Mouse (Mus musculus) neutrophil, adult 5-6 weeks (primary cell): ENCODE results near the gene Itpr1. TPM values are rescaled to one million over a fixed set of nuclear protein-coding genes. Genes with fewer than 3 reads are reported as not detected.

Experiments
- ATAC-seq: fragments of 151-379, 151-347 bp; 2 replicates; pipeline ENCODE4 v1.8.0; 2017; ENCODE audit warnings: mild to moderate bottlenecking, moderate TSS enrichment; ENCODE audit not compliant: insufficient number of reproducible peaks, poor library complexity, low FRiP score, severe bottlenecking; ENCODE audit errors: extremely low read depth
- total RNA-seq: library from RNA; stranded (forward); fragments of 200-1000 nt; gene quantifications from 2 replicates; pipeline ENCODE4 v1.2.3, GENCODE M21; 2017

The Itpr1 gene
- total RNA-seq, 1 experiment from 2014 or later = 223 TPM

DNA sequence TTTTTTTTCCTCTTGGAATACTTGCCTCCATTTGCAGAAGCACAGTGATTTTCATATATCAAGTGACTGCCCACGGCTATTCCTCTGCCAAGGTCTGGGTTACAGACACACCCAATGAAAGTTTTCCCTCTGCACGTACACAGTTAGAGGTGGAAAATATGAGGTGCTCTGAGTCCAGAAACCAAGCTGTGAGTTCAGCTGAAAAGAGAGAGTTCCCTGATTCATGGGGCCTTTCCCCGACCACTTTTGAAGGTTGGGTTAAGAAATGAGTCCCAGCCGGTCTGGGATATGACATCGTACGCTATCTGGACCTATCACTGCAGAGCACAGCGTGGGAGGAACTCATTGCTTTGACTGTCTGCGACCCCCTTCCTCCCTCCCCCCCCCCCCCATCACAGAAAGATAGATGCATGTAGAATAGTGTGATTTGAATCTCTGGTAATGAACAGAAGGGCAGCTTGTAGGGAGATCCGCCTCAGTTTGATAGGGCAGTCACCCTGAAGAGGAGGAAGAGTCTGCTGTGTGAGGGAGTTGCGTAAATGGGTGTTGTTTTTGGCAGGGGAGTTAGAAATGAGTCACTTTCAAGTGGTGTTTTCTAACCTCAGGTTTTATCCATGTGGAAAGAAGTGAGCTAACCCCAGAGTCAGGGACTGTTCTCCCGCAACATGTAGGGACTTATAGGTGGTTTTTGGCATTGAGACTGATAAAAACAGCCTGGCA, 235.3 kb downstream of the Itpr1 start:
- ATAC-seq = peak; percentile 64; the same call in 1 of the 2 replicates

DNA sequence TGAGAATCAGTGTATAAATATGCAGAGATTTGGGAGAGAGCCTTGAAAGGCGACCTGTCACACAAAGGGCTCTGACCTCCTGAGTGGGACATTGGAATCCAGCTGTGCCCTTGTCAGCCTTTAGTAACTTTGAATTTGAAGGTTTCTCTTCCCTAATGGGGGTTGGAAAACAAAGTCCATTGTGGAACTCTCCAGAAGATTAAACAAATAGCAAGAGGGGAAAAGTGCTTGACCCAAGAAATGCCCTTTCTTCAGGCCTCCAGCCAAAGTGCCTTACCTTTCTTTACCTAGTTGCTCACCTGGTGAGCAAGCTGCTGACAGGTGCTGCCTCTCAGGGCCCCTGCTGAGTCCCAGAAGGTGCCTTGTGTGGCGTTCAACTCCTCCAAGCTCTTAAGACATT, 236.0 kb downstream of the Itpr1 start:
- ATAC-seq = no peak

DNA sequence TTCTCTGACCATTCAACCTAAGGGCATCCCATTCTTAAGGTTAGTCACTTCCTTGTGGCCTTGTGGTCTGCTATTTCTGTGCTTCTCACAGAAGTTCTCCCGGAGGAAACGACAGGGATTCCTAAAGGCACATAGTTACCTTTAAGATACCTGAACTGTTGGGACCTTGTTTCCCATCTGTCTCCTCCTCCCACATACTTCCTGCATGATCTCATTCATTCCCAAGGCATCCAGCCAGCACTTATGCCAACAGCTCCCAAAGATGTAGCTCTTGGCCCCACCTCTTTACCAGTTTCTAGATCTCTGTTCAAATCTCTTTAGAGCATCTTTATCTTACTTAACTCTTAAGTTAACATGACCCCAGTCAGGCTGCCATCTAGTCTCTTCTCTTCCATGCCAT, 238.6 kb downstream of the Itpr1 start:
- no peak for ATAC-seq

DNA sequence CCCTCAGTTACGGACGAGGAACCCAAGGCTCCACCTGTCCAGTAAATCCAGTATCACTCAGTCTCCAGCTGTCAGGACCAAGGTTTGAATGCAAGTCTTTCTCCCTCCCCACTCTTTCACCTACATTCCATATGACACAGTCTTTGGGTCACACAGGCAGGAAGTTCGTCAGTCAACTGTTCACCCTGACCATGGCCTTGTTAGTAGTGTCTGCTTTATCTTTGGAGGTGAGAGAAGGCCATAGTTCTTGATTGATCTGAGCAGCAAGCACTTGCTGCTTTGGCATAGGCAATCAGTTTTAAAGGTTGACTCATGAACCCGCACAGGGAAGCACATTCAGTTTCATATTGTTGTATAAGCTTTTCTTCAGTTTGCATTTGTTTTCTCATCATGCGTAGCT, 240.7 kb downstream of the Itpr1 start:
- no peak for ATAC-seq

DNA sequence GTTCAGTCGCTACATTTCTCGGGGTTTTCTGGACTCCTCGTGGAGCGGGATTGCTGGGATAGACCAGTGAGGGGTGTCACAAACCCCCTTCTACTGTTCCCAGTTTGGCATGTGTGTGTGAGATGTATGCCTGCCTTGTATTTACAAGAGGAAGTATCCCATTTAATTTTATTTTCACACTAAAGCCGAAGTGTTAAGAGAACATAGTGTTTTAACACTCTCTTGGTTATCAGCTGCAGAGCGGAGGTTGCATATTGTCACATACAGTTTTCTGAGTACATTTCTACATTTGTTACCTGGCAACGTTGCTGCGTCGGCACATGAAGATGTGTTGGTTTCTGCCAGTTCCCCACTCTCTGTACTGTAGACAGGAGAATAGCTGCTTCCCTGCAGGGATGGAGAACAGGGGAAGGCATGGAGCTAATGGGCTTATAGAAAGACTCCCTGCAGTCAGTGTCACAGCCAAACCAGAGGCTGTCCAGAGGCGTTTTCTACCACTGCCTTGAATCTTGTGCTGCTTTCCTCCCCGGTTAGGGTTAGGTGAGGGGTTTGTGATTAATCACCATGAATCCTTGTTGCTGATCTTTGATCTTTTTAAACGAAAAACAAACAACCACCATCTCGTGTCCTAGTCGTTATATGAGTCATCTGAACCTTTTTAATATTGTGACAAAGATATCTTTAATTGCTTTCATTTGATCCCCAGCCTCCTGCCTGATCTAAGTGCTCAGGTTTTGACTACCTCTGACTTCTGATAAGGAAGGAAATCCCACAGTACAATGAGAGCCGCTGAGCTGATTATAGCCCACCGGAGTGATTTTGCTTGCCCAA, 241.4 kb downstream of the Itpr1 start:
- ATAC-seq = no peak

DNA sequence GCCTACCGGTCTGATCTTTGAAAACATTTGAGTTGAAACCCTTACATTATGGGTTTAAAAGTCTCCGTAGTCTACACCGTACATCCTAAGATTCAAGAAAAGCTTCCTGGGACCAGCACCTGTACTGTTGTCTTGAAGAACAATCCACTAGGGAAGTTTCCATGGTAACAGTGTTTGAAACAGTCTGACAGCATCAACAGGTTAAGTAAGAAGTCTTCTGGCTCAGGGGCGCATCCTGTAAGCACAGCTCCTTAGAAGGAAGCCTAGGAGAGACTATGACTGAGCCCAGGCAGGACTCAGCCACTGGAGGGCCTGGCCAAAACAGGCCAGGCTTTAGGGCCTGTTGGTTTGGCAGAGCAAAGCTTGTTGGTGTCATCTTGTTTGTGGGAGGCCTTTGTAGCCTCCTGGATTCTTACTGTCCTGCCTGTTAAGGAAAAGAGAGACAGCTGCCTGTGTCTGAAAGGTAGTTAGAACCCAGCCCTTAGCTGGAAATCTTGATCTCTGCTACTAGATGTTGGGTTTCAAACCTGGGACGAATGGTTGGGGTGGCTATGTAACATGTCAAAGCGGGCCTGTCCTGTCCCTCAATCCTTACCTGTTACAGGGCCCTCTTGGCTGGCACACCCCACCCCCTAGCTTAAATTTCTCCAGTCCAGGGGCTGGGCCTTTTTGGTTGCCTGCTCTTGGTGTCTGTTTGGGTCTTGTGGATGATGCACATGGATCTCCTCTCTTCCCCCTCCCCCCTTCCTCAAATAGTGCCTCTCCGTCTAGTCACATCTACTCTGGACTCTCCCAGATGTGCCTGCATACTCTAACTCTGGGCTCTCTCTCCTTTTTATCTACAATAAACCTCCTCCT, 242.3 kb downstream of the Itpr1 start:
- ATAC-seq = no peak

DNA sequence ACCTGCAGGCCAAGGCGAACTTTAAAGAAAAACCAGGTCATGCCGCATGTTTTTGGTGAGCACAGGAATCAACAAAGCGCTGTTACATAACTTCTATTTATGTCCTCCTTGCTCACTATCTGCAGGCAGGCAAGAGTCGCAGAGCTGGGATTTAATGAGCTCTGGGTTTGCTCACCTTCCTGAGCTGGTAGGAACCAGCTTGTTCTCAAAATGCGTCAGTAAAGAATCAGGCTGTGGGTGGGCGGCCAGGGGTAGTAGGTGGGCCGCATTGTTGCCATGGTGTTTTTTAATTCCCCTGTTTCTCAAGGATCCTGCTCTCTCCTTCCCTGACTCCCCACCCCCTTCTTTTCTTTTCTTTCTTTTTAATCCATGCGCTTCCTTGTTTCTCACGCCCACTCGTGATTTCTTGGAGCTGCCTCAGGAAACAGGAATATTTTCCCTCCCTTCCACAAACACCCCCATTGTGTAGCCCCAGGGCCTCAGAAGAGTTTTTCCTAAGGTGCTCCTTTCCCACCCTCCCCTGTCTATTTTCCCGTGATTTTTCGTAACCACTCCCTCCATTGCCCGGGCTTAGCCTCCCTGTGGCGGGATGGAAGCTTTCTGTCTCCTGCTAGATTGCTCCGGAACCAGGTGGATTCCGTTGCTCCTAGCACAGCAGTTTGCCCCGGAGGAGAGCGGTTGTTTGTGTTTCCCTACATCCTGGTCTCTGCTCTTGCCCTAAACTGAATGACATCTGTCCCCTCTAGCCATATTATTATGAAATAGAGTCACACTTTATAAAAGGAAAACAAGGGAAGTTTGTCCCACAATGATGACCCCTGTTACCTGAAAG, 243.6 kb downstream of the Itpr1 start:
- no peak for ATAC-seq

DNA sequence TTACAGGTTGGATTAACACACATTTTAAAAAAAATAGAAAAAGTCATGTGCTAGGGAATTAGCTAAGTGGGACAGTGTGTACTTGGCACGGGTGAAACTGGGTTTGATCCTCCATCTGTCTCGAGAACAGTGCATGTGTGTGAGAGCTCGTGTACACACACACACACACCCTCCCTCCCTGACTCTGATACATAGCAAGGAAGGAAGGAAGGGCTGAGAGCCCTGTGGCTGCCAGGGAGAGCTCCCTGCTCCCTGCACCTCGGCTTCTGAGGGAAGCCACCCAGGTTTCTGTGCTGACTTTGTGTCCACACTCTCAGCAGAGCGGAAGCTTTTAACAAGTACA, 244.1 kb downstream of the Itpr1 start:
- ATAC-seq = no peak

DNA sequence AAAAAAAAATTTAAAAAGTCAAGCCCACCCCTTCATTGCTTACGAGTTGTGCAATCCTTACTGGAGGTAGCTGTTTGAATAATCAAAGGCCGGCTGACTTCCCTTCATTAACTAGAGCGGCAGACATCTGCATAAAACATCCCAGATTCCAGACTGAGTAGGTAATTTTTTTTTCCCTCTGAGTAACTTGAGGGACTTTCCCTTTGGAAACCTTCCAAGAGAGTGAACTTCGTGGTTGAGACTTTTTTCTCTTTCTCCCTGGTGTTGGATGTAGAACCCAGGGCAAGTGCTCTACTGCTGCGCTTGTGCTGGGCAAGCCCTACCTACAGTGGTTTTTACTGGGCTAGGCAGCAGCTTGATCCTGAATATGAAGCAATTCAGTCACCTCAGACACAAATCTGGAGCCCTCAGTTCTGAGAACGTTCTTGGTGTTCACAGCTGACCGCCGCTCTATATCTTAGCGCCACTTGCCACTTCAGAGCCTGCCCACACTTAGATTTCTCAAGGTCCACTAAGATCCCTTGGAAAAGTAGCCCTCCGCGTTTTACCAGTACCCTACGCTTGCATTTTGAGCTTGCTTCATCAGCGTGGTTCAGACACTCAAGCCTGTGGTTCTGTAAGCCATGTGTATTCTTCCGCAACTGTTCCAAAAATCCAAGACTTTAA, 244.8 kb downstream of the Itpr1 start:
- ATAC-seq = no peak

DNA sequence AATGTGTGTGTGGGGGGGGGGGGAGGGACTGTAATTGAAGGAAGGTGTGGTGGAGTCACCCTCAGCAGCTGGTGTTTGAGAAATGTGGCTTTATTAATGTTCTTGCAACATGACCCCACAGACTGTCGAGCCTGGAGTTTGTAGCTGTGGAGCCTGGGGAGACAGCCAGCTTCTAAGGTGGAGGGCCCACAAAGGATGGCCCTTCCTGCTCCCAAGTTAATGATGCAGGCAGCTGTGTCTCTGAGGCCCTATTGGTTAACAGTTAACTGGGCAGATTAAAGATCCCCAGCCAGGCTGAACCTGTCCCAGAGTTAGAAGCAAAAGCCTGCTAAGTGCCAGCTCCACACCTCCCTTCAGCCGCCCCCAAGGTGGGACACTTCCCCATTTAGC, 245.3 kb downstream of the Itpr1 start:
- ATAC-seq = no peak

DNA sequence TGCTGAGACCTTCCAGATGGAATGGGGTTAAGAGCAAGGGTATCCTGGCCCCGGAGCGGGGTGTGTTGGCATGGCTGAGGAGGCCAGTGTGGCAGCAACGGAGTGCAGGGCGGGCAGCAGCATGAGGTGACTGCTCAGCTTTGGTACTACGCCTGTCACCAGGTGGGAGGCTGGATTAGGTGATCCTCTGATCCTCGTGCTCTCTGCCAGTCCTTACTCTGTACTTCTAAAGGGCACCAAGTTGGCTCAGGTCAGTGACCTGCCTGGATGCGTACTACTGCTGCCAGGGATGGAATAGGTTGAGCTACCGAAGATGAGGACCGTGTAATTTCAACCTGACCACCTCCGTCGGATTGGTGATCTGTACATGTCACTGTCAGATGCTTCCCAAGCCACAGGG, 245.9 kb downstream of the Itpr1 start:
- ATAC-seq = no peak

DNA sequence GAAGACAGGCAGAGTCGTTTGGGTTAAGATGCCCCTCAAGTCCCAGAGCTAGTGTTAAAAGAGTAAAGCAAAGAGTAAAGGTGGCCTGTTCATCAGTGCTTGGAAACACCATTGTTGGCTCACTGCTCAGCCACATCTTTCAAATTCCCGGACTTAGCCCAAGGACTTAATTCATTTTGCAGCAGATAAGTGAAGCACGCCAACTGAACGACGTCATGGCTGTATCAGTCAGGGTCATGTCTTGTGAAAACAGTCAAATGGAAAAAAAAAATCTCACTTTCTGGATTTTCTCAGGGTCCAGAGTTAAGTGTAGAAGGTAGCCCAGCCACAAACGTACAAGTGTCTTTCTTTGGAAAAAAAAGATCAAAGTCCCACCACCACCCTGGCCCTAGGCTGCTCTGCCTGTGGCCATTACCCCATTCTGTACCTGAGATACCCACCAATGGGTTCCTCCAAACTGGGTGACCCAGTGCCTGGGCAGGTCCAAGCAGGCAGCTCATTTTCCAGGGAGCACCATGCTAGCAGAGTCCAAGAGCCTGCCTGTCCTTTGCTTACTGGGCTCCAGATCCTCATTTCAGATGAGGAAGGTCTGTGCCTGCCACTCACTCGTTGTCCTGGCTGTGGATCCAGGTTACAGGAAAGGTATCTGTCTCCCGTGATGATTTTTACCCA, 251.5 kb downstream of the Itpr1 start:
- ATAC-seq = no peak

DNA sequence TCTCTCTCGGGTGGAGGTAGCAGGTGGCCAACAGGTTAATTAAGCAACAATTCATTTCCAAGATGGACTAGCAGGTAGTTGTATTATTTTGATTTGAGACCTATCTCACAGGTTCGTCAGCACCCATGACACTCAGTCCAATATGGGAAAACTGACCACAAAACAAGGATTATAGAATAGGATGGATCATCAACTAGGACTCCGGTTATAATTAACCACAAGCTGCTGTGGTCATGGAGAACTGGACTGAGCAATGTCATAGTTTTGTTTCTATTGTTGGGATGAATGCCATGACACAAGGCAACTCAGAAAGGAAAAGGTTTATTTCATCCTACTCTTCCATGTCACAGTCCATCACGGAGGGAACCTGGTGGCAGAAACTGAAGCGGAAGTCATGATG, 252.3 kb downstream of the Itpr1 start:
- ATAC-seq = no peak

DNA sequence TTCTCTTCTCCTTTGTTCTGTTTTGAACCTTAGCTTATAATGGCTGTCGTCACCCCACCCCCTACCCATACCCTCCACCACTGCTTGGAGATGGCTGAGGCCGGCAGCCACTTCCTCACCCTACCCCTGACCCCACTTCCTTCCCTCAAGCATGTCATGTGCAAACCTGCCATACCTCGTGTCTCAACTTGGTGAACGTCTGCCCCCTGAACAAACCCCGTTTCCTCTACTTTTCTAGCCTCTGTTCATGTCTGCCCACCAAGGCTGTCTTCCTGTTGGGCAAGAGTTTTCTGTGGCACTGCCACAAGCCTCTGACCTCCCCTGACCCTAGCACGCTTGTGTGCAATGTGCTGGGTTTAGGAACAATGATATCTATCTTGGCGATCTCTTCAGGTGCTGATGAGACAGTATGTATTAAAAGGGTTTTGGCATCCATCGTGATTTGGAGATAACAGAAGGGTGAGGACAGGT, 253.2 kb downstream of the Itpr1 start:
- peak; percentile 57; the same call in 1 of the 2 replicates for ATAC-seq

DNA sequence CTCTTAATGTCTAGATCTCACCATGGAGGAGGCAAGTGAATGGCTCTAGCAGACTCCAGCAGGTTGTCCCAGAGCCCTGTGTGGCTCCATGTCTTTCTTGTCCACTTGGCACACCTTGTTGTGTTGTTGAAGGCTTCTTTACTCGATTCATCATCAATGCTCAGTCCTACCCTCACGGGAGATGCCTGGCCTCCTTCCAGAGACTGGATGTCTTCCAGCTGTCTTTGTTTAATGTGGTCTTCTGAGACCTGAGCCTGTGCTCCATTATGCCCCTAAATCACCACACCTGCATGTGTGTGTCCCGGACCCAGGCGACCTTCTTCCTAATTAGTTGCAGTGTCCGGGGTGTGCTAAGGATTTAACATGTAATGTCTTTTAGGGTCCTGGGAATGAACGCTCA, 254.7 kb downstream of the Itpr1 start:
- ATAC-seq = no peak

DNA sequence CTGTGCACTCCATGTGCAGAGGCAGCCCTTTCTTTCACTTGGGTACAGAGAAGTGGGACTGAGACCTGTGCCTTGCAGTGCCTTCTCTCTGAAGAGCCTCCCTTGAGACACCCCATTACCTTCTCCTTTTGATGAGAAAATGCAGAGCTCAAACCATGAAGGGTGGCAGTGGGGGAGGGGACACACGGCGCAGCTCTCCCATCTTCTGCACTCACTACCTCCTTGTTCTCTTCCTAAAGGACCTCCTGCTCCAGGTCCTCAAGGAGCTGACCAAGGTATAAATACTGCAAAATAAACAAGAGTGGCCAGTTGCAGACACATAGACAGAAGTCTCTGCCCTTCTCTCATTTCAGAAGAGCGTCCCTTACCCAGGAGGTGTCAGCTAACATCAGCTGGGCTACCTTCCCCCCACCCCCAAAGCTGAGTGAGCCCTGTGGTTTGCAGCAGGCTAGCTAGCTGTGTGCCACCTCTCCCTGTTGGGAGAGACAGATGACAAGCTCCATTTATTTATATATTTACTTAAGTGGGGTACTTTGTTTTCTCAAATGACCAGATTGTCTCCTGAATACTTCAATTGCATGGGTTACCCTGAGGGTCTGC, 255.4 kb downstream of the Itpr1 start:
- ATAC-seq = no peak

DNA sequence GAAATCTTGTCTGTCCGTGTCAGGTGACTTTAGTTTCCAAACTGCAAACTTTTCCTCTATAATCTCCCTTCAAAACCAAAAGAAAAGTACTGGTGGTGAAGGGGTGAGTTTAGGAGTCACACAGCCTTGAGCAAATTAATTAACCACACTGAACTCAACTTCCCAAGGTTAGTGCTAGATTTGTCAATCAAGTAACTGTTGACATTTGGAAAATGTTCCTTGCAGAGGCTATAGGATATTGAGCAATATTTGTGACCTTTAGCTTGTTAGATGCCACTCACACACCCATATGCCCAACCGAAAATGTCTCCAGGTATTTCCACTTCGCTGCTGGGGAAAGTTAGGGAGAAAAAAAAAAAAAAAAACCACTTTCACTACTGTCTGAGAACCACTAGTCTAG, 259.0 kb downstream of the Itpr1 start:
- ATAC-seq = no peak
